Mouse (Mus musculus) cerebellum, adult 2 months (tissue): ENCODE measurements around the gene Treh. TPM values are rescaled to one million over a fixed set of nuclear protein-coding genes. Genes with fewer than 3 reads are reported as not detected.

Experiments used
- DNase-seq, 2 experiments: peaks; one replicate each; pipeline ENCODE4 v3.0.0; 2021
- H3K27ac ChIP-seq: fragments of 200-500 bp; 2 replicates; pipeline ENCODE4 v1.5.1; 2012; ENCODE audit warnings: low read length, control low read depth, inconsistent platforms; ENCODE audit not compliant: insufficient read depth
- H3K27me3 ChIP-seq: fragments of 200-500 bp; 2 replicates; pipeline ENCODE4 v1.6.1; 2012; ENCODE audit warnings: inconsistent platforms, mild to moderate bottlenecking, low read length, moderate library complexity; ENCODE audit not compliant: control insufficient read depth, insufficient read depth
- H3K4me1 ChIP-seq: fragments of 200-500 bp; 2 replicates; pipeline ENCODE4 v1.6.1; 2011; ENCODE audit warnings: low read length; ENCODE audit not compliant: control insufficient read depth, insufficient read depth
- H3K4me3 ChIP-seq: fragments of 200-500 bp; replicated peaks from 2 replicates; pipeline ENCODE3; 2011; ENCODE audit warnings: mild to moderate bottlenecking, low read depth, low read length, control low read depth; ENCODE audit not compliant: insufficient read depth
- CTCF ChIP-seq: fragments of 200-500 bp; IDR thresholded peaks from 2 replicates; pipeline ENCODE4 v1.5.1; 2011; ENCODE audit warnings: low read depth, mild to moderate bottlenecking, control low read depth, low read length, moderate library complexity, borderline replicate concordance; ENCODE audit not compliant: insufficient read depth
- POLR2A ChIP-seq: fragments of 200-500 bp; IDR thresholded peaks from 2 replicates; pipeline ENCODE4 v1.6.1; 2011; ENCODE audit warnings: low read length, control low read depth, borderline replicate concordance; ENCODE audit not compliant: insufficient read depth
- WGBS: fragments of 180-500 bp; shearing (Covaris S2); methylation state at CpG from one replicate; pipeline ENCODE4 v1.1.7; 2018; 5-methylcytosine and 5-hydroxymethylcytosine counted together
- polyA plus RNA-seq: library from polyadenylated mRNA; depleted of rRNA; stranded (reverse); fragments of >200 nt; gene quantifications from 2 replicates; pipeline ENCODE4 v1.2.3, GENCODE M21; 2012

Gene Treh
- polyA plus RNA-seq, 1 experiment, result not detected

GRCm38 (mm10) chr9:44724665-44725064 lies 51.6 kb downstream of the Treh start:
- Histone ChIP-seq H3K4me3 (no peak overlapping the region), H3K4me1 (peaks cover 10% of the 10 kb centered on the region), H3K27me3 (no peaks in the 10 kb centered on the region), H3K27ac (no peak overlapping the region)
- no peak for DNase-seq
- WGBS, result 70% methylated on average over 2 of the region's 2 CpGs
- TF ChIP-seq CTCF (no peak), POLR2A (no peak)

GRCm38 (mm10) chr9:44726431-44727146 lies 53.6 kb downstream of the Treh start:
- no peak for TF ChIP-seq POLR2A

DNA sequence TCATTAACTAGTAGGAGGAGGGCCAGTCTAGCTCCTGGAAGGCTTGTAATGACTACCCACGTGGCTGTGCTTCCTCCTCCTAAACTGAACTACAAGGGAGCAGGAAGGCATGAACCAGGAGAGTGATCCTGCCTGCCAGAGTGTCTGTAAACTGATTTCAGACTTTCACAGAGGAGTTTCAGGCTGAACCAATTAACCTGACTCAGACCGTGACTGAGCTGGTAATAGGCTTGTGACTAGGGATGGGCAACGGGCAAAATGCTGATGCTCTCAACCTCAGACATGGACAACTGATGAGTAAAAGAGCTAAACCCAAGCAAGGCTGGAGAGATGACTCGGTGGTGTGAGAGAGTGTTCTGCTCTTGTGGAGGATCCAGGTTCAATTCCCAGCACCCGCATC lies 54.4 kb downstream of the Treh start:
- DNase-seq, result no peak
- H3K27me3 ChIP-seq, result no peaks in the 10 kb centered on the region
- no peak for TF ChIP-seq POLR2A
- TF ChIP-seq CTCF, result no peak
- 85% methylated on average over 5 of the region's 5 CpGs for WGBS
- H3K4me1 ChIP-seq, result no peaks in the 10 kb centered on the region
- no peak overlapping the region for H3K4me3 ChIP-seq
- no peak overlapping the region for H3K27ac ChIP-seq

More at GRCm38 (mm10) chr9:44726431-44727146, 53.6 kb downstream of the Treh start:
- DNase-seq, result no peak
- 0 out of 2 replicates have a peak, but pooled peaks cover 3% of the 10 kb centered on the region for H3K4me1 ChIP-seq
- H3K4me3 ChIP-seq, result no peak overlapping the region
- H3K27ac ChIP-seq, result no peak overlapping the region
- WGBS, result 62% methylated on average over 10 of the region's 10 CpGs
- H3K27me3 ChIP-seq, result no peaks in the 10 kb centered on the region

DNA sequence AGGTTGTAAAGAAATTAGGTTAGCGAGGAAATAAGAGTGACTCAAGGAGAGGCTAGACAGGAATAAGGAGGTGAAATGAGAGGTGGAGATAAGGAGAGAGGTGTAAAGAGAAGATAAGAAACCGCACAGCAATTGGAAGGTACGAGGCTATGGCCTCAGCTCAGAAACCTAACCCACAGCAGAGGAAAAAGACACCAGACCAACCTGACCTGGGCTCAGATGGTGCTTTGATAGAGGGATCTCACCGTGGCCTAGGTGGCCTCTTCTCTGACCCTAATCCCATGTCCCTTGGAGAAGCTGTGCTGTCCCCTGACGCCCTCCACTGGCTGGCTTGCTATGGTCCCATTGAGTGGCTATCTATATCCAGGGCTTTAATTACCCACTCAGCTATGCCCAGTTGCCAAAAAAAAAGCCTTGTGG lies 59.1 kb downstream of the Treh start:
- Histone ChIP-seq H3K27ac (no peak overlapping the region), H3K4me3 (no peak overlapping the region), H3K27me3 (no peaks in the 10 kb centered on the region), H3K4me1 (peaks cover 6% of the 10 kb centered on the region; the same call in 1 of the 2 replicates)
- DNase-seq, result no peak
- no peak for TF ChIP-seq CTCF
- no peak for TF ChIP-seq POLR2A
- WGBS, result 89% methylated on average over 5 of the region's 5 CpGs

DNA sequence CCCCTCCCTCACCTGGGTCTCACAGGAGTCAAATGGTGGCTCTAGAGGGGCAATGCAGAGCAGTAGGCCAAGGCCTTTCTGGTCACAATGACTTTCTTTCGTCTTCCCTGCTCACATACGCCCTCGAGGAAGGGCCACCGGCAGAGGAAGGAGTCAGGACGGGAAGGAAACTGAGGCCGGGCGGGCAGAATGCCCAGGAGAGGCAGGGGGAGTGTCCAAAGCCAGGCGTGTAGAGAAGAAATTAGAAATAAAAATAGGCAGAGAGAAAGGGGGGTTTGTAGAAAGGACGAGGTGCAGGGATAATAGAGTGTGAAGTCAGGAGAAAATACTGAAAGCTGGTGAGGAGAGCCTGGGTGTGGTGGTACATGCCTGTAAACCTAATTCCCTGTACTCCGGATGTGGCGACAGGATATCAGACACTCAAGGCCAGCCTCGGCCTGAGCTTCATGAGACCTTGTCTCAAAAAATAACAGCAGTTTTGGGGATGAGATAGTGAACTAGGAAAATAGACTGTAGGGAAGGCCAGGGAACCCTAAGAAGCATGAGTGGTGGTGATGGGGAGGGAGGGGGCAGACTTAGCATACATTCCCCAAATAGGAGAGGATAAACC lies 60.0 kb downstream of the Treh start:
- peak overlapping the region; percentile 8; the same call in 1 of the 2 replicates for H3K27ac ChIP-seq
- DNase-seq, result no peak
- H3K27me3 ChIP-seq, result no peaks in the 10 kb centered on the region
- TF ChIP-seq POLR2A (no peak), CTCF (no peak)
- H3K4me1 ChIP-seq, result peaks cover 6% of the 10 kb centered on the region; the same call in 1 of the 2 replicates
- WGBS, result 92% methylated on average over 12 of the region's 12 CpGs
- no peak overlapping the region for H3K4me3 ChIP-seq

DNA sequence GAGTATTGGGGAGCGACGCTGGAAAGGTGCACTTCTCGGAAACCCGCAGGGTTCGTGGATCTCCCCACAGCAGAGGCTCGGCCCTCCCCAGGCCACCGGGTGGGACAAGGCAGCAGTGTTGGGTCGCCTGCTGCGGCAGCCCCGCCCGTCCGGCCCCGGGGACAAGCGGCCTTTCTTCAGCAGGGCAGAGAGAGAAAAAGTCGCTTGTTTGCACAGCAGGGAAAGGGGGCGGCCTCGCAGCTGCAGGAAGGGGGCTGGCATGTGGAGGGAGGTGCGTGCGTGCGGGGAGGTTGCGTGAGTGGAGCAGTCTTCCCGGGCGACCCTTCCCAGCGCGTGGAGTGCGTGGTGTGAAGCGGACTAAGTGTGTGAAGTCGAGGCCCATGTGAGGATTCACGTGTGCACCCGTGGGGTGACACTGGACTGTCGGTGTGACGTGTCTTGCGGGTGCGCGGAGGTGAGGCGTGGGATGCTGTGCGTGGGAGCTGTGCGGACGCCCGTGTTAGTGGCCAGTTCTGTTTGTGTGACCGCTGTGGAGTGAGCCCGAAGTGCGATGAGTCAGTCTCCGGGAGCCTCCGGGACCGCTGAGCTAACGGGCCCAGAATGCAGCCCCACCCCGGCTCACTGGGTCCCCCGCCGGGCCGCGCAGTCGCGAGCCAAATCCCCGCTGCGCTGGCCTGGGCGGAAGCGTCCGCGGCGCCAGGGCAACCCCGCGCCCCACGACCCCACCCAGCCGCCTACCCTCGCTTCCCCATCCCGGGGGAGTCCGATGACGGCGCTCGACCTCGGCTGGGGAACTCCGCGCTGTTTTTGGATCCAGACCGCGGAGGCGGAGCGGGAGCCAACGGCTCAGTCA lies 60.9 kb downstream of the Treh start:
- Histone ChIP-seq H3K27me3 (no peaks in the 10 kb centered on the region), H3K4me3 (peak overlapping the region; percentile 47), H3K27ac (peak overlapping the region; percentile 8; the same call in 1 of the 2 replicates), H3K4me1 (peaks cover 6% of the 10 kb centered on the region; the same call in 1 of the 2 replicates)
- peak; percentile 61 to 62 for DNase-seq
- no peak for TF ChIP-seq CTCF
- no peak for TF ChIP-seq POLR2A
- WGBS, result 4% methylated on average over 78 of the region's 79 CpGs
